Mouse (Mus musculus) spleen, adult 2 months (tissue): ENCODE measurements at regions not wholly inside any gene's neighbourhood (a gene's known extent, or its start where the extent isn't known, plus 50 kb on each side); places are given as distances from the start of the nearest gene placed in this dataset.

Source experiments
- CTCF ChIP-seq: fragments of 200-500 bp; IDR thresholded peaks from 2 replicates; pipeline ENCODE4 v1.5.1; 2011; ENCODE audit warnings: mild to moderate bottlenecking, inconsistent platforms; ENCODE audit not compliant: insufficient read depth, insufficient read length, insufficient replicate concordance; ENCODE audit errors: extremely low read depth
- POLR2A ChIP-seq: fragments of 200-500 bp; IDR thresholded peaks from 2 replicates; pipeline ENCODE4 v1.6.1; 2011; ENCODE audit warnings: low read depth, low read length, inconsistent platforms

DNA sequence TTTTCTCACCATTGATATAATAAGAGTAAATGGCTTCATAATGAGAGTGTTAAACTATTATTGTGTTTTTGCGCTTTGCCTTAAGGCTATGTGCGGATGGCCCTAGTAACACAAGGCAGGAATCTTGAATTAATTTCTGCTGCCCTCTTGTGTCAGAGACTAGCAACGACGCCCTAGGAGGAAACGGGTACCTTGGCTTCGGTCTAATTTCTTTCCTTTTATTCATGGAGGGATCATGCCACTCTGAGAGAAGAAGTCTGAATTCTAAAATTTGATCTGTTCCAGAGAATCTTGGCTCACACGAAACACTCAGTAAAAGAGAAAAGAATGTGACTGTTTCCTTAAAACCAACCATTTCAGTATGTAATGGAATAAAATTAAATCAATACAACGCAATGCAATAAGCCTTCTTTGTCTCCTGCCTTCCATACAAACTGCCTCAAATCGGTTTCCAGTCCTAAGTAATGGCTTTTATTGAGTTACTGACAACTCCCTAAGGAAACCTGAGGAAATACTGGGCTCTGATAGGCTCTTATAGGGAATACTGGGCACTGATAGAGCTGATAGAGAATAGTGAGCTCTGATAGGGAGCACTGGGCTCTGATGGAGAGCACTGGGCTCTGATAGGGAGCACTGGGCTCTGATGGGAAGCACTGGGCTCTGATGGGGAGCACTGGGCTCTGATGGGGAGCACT is 112.0 kb upstream of the Prkcq start:
- TF ChIP-seq POLR2A = no peak
- TF ChIP-seq CTCF = peak; percentile 33; the same call in 1 of the 2 replicates
